Mouse (Mus musculus): ENCODE measurements at regions not wholly inside any gene's neighbourhood (a gene's known extent, or its start where the extent isn't known, plus 50 kb on each side); places are given as distances from the start of the nearest gene placed in this dataset.
"Not testable (repeated sequence)": the region's sequence is repeated elsewhere in the genome, so short reads cannot be mapped to it uniquely, and the experiment has no call there.

GRCm38 (mm10) chr17:59179018-59179417 lies 165.8 kb upstream of the Nudt12 start:
- DNase-seq = no peak

DNA sequence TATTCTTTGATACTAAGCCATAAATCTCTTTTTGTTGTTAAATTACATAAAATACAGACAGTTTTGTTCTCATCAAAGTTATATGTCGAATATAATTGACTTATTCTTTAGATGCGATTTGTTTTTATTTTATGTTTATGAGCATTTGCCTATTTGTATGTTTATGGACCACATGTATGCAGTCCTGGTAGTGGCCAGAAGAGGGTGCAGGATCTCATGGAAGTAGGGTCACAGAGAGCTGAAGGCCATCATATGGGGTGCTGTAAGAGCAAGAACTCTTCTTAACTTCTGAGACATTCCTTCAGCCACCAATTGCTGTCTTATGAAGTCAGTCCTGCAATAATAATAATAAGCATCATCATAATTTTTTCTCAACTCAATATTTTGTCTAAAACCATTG lies 143.2 kb upstream of the Nudt12 start:
- DNase-seq = no peak

- no peak for DNase-seq
Observed at GRCm38 (mm10) chr17:59143760-59144157, 130.6 kb upstream of the Nudt12 start.

DNA sequence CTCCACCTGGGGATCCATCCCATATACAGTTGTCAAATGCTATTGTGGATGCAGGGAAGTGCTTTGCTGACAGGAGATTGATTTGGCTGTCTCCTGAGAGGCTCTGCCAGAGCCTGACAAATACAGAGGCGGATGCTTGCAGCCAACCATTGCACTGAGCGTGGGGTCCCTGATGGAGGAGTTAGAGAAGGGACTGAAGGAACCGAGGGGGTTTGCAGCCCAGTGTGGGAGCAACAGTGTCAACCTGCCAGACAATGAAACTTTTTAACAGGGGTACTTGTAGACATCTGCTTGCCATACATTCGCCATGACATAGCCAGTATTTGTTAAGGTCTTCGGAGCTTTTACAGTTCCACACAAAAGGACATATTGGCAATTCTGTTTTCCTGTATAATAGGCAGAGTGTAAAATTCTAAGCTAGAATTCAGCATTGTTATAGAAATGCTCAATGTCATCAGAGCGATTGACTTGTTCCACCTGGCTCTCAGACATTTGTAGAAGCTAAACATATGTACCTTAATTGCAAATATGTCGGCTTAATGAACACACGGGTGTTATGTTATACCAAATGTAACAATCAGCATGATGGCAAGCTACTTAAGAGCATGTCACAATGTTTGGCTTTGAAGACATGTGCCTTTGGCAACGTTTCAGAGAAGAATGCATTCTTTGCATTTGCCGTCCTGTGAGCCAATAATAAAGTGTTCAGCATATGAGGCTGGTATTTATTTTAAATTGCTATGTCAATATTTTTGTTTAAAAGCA lies 130.0 kb upstream of the Nudt12 start:
- DNase-seq = no peak

- no peak for DNase-seq
Observed at GRCm38 (mm10) chr17:59138791-59139190, 125.6 kb upstream of the Nudt12 start.

GRCm38 (mm10) chr17:59099376-59099775 lies 86.2 kb upstream of the Nudt12 start:
- DNase-seq = peak; percentile 41

- not testable (repeated sequence) for DNase-seq
Observed at GRCm38 (mm10) chr17:59076846-59077245, 63.7 kb upstream of the Nudt12 start.

DNA sequence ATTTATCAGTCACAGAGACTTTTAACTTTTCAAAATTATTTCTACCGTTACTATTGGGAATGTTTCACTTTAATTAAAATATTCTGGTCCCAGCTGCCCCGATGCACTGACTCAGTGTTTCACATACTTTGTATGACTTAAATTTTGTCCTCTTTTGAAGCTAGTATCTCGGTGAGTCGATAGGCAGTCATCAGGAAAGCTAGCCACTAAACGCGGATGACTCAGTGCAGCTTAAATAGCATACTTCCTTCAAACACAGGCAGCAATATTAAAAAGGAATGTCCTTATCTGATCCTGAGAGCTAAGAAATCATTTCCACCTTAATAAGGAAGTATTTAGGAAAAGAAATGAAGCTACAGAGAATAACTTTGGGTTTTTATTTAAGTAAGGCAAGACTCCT lies 63.2 kb upstream of the Nudt12 start:
- DNase-seq = not testable (repeated sequence)

Data from right cerebral cortex, postnatal 14 days (tissue).